Mouse (Mus musculus): ENCODE data around the gene Lcn2.
"Not testable (repeated sequence)": the region's sequence is repeated elsewhere in the genome, so short reads cannot be mapped to it uniquely, and the experiment has no call there.

The Lcn2 gene

GRCm38 (mm10) chr2:32363376-32364106 is 24.5 kb downstream of the Lcn2 start:
- no peak for DNase-seq

GRCm38 (mm10) chr2:32362817-32363340 is 25.2 kb downstream of the Lcn2 start:
- peak; percentile 94 for DNase-seq

- not testable (repeated sequence) for DNase-seq
Observed at GRCm38 (mm10) chr2:32362274-32362673, 25.8 kb downstream of the Lcn2 start.

GRCm38 (mm10) chr2:32361437-32361836 is 26.6 kb downstream of the Lcn2 start:
- peak; percentile 83 for DNase-seq

- peak; percentile 92 for DNase-seq
Observed at GRCm38 (mm10) chr2:32360741-32361140, 27.3 kb downstream of the Lcn2 start.

GRCm38 (mm10) chr2:32358381-32358780 is 29.7 kb downstream of the Lcn2 start:
- no peak for DNase-seq

- DNase-seq = no peak
Observed at GRCm38 (mm10) chr2:32357710-32358109, 30.3 kb downstream of the Lcn2 start.

GRCm38 (mm10) chr2:32356216-32356615 is 31.8 kb downstream of the Lcn2 start:
- DNase-seq = no peak

GRCm38 (mm10) chr2:32354336-32354895 is 33.6 kb downstream of the Lcn2 start:
- DNase-seq = no peak

- no peak for DNase-seq
Observed at GRCm38 (mm10) chr2:32353836-32354235, 34.2 kb downstream of the Lcn2 start.

GRCm38 (mm10) chr2:32353007-32353542 is 35.0 kb downstream of the Lcn2 start, which contains the start of gene Dnm1:
TSS of gene Dnm1 (minus strand) at chr2:32353338.
- DNase-seq = peak; percentile 88

- DNase-seq = no peak
Observed at GRCm38 (mm10) chr2:32352151-32353006, 35.7 kb downstream of the Lcn2 start, which contains the start of gene Ciz1. TSS of gene Ciz1 (plus strand) at chr2:32352327.

- DNase-seq = no peak
Observed at GRCm38 (mm10) chr2:32351471-32351961, 36.5 kb downstream of the Lcn2 start.

GRCm38 (mm10) chr2:32350471-32351051 is 37.5 kb downstream of the Lcn2 start:
- no peak for DNase-seq

GRCm38 (mm10) chr2:32349625-32350255 is 38.3 kb downstream of the Lcn2 start:
- DNase-seq = no peak

- no peak for DNase-seq
Observed at GRCm38 (mm10) chr2:32348311-32348710, 39.7 kb downstream of the Lcn2 start.

GRCm38 (mm10) chr2:32347019-32347418 is 41.0 kb downstream of the Lcn2 start:
- DNase-seq = no peak

GRCm38 (mm10) chr2:32344598-32345321 is 43.3 kb downstream of the Lcn2 start:
- no peak for DNase-seq

- no peak for DNase-seq
Observed at GRCm38 (mm10) chr2:32344056-32344455, 44.0 kb downstream of the Lcn2 start.

- no peak for DNase-seq
Observed at GRCm38 (mm10) chr2:32343351-32343671, 44.7 kb downstream of the Lcn2 start.

Measured in kidney, adult 9 months (tissue).